Mouse (Mus musculus) midbrain, embryonic 15.5 days (tissue): ENCODE data around the gene Il20rb. TPM values are rescaled to one million over a fixed set of nuclear protein-coding genes. Genes with fewer than 3 reads are reported as not detected.

ENCODE experiments used
- ATAC-seq: fragments of 200-750 bp; cut with Nextera tagmentation; replicated peaks from 2 replicates; pipeline ENCODE4 v1.8.0; 2017; ENCODE audit warnings: moderate TSS enrichment
- H3K27ac ChIP-seq: fragments of 300-500 bp; sonication (generic); 2 replicates; pipeline ENCODE4 v1.5.1; 2015; ENCODE audit warnings: mild to moderate bottlenecking, inconsistent platforms
- H3K27me3 ChIP-seq: fragments of 300-500 bp; sonication (generic); replicated peaks from 2 replicates; pipeline ENCODE4 v1.6.1; 2015; ENCODE audit warnings: inconsistent platforms
- H3K36me3 ChIP-seq: fragments of 300-500 bp; sonication (generic); replicated peaks from 2 replicates; pipeline ENCODE4 v1.6.1; 2015; ENCODE audit warnings: inconsistent platforms
- H3K4me1 ChIP-seq: fragments of 300-500 bp; sonication (generic); 2 replicates; pipeline ENCODE4 v1.6.1; 2015; ENCODE audit warnings: inconsistent platforms
- H3K4me2 ChIP-seq: fragments of 300-500 bp; sonication (generic); 2 replicates; pipeline ENCODE4 v1.6.1; 2015; ENCODE audit warnings: inconsistent platforms, mild to moderate bottlenecking, moderate library complexity
- H3K4me3 ChIP-seq: fragments of 300-500 bp; sonication (generic); 2 replicates; pipeline ENCODE4 v1.5.1; 2015; ENCODE audit warnings: mild to moderate bottlenecking, inconsistent platforms
- H3K9ac ChIP-seq: fragments of 300-500 bp; sonication (generic); 2 replicates; pipeline ENCODE4 v1.6.1; 2015; ENCODE audit warnings: mild to moderate bottlenecking, inconsistent platforms
- H3K9me3 ChIP-seq: fragments of 300-500 bp; sonication (generic); 2 replicates; pipeline ENCODE4 v1.6.1; 2016; ENCODE audit warnings: inconsistent platforms
- WGBS: fragments of 180-500 bp; shearing (Covaris S2); methylation state at CpG from one replicate; pipeline ENCODE4 v1.1.7; 2015; ENCODE audit warnings: mixed read lengths; 5-methylcytosine and 5-hydroxymethylcytosine counted together
- polyA plus RNA-seq: library from polyadenylated mRNA; unstranded; fragments of >200 nt; fragmentation: Nextera tagmentation; extraction: Ambion mirVana; gene quantifications from 2 replicates; pipeline ENCODE4 v1.2.1, GENCODE M21; 2015

Gene Il20rb
- polyA plus RNA-seq, 1 experiment from 2014 or later = 0.52 TPM

DNA sequence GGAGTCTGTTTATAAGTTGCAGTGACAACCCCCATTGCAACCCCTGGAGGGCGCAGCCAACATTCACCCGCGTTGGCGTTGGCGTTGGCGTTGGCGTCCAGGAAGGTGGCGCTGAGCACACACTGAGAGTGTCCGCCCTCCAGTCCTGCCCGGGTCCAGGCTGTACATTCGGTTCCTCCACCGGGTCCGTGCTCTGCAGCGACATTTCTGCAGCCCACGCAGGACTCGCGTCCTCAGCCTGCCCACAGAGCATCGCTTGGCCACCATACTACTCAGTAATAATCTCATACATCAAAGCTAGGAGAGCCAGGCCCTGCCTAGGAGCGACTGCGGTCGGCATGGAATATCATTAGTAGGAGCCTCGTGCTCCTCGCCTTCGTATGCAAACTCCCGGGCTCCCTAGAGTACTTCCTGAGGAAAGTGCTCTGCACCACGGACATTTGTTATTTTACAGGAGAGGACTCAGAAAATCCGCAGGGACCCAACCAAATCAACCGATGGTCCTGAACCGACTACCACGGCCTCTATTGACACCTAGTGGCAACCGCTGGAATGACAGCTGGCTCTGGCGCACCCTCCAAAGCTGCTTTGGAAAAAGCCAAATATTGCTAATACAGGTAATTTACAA lies 40.4 kb downstream of the Il20rb start:
- peak overlapping the region; percentile 89 for H3K4me2 ChIP-seq
- H3K27ac ChIP-seq = peak overlapping the region; percentile 74
- H3K9me3 ChIP-seq = no peaks in the 10 kb centered on the region
- under 1% methylated on average over 32 of the region's 32 CpGs for WGBS
- no peaks in the 10 kb centered on the region for H3K36me3 ChIP-seq
- peak overlapping the region; percentile 48 for H3K9ac ChIP-seq
- H3K4me3 ChIP-seq = peak overlapping the region; percentile 49
- peak; percentile 88 for ATAC-seq
- H3K27me3 ChIP-seq = 0 out of 2 replicates have a peak, but pooled peaks cover 3% of the 10 kb centered on the region
- H3K4me1 ChIP-seq = peaks cover 6% of the 10 kb centered on the region

DNA sequence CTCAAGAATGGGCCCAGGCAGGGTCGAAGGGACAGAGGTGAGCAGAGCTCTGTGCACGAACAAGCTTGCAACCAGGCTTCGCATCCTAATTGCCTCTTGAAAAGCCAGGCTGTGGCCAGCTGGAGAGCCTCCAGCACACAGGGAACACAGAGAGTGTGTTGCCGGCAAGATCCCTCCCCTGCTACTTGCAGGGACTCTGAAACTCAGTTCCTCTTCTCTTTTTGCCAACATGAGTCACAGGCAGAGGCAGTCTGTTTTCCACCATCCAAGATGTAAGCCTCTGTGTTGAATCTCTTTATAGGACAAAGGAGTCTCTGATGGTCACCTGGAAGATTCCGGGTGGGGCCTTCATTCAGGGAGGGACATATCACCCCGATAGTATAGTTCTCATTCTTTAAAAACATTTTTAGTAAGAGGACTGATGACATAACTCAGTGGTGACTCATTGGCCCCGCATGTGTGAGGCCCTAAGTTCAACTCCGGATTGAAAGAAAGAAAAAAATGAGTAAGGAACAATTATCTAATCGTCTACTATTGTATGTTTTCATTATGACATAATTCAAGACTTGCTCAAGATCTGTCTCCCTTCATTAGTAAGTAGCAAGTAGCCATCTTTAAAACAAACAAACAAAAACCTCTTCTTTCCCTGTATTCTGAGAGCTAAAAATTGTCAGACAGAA lies 46.3 kb downstream of the Il20rb start:
- Histone ChIP-seq H3K27me3 (0 out of 2 replicates have a peak, but pooled peaks cover 3% of the 10 kb centered on the region), H3K9me3 (no peaks in the 10 kb centered on the region), H3K4me2 (peak overlapping the region; percentile 37), H3K36me3 (no peaks in the 10 kb centered on the region), H3K4me1 (peaks cover 13% of the 10 kb centered on the region), H3K27ac (peak overlapping the region; percentile 80), H3K9ac (no peak overlapping the region), H3K4me3 (no peak overlapping the region)
- 50% methylated on average over 9 of the region's 9 CpGs for WGBS
- peak; percentile 91 for ATAC-seq

DNA sequence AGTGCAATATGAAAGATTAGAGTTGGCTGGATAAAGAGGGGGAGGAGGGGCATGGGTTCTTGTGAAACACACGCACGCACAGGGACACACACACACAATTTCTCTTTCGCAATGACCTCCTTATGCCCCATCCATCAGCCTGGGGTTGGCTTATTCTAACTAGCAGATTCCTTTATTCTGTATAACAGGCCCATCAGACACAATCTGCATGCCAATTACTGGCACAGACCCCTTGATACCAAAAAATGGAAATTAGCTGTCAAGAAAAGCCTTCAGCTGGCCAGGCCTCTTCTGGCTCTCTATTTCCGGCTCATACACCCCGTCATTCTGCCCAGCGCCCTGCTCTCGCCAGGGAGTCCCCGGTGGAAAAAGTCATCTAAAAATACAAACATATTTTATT lies 47.1 kb downstream of the Il20rb start:
- Histone ChIP-seq H3K27ac (peak overlapping the region; percentile 80), H3K9me3 (no peaks in the 10 kb centered on the region), H3K9ac (no peak overlapping the region), H3K36me3 (no peaks in the 10 kb centered on the region), H3K4me3 (no peak overlapping the region), H3K4me1 (peaks cover 13% of the 10 kb centered on the region), H3K4me2 (peak overlapping the region; percentile 37; the same call in 1 of the 2 replicates), H3K27me3 (0 out of 2 replicates have a peak, but pooled peaks cover 1% of the 10 kb centered on the region)
- WGBS = 17% methylated on average over 8 of the region's 8 CpGs
- ATAC-seq = peak; percentile 83

DNA sequence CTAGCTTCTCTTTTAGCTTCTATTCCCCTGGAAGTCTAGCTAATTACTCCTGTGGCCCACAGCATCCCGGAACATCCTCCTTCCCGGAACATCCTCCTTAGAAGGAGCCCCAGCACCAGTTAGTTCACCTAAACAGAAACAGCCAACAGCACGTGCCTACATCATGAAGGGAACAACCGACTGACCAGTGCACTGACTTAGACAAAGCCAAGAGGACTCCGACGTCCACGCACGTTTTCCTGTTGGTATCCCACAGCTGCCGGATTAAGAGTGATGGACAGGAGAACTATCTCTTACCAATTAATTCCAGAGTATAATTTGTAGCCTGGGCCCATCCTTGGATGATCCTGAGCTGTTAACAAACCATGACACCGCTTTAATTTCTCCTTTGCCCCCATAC lies 47.6 kb downstream of the Il20rb start:
- WGBS = 38% methylated on average over 10 of the region's 10 CpGs
- Histone ChIP-seq H3K9me3 (no peaks in the 10 kb centered on the region), H3K9ac (no peak overlapping the region), H3K27ac (peak overlapping the region; percentile 80), H3K27me3 (no peaks in the 10 kb centered on the region), H3K36me3 (no peaks in the 10 kb centered on the region), H3K4me3 (no peak overlapping the region), H3K4me1 (peaks cover 13% of the 10 kb centered on the region), H3K4me2 (no peak overlapping the region)
- ATAC-seq = peak; percentile 14; the same call in 1 of the 2 replicates

DNA sequence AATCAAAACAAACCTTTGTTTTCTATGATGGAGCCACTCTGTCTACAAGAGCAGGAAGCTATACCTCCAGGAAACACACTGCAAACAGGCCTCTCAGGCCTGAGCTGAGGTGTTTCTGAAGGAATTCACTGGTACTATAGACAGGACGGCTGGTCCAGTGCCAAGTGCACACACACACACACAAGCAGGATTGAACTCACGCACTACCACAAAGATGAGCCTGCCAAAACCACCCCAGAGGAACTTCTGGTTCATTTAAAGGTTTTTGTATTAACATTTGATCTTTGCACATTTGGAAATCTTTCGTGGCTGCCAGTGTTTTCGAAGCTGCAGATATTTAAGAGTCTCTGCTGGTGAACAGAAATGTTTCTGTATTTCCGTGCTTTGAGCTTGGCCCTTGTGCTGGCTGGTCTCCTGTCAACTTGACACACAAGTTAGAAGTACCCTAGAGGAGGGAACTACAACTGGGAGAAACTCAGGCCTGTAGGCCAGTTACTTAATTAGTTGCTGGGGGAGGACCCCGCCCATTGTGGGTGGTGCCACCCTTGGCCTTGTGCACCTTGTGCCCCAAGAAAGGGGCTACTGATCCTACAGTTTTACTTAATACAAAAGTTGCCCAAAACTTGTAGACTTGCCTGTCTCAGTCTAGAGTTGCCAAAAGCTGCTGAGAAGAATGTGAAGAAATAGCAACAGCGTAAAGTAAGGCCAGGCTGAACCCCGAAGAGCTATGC lies 49.6 kb downstream of the Il20rb start:
- no peak overlapping the region for H3K9ac ChIP-seq
- ATAC-seq = no peak
- H3K27ac ChIP-seq = no peak overlapping the region
- H3K4me2 ChIP-seq = no peak overlapping the region
- H3K4me1 ChIP-seq = peaks cover 13% of the 10 kb centered on the region
- no peaks in the 10 kb centered on the region for H3K36me3 ChIP-seq
- no peaks in the 10 kb centered on the region for H3K27me3 ChIP-seq
- 83% methylated on average over 8 of the region's 8 CpGs for WGBS
- no peak overlapping the region for H3K4me3 ChIP-seq
- no peaks in the 10 kb centered on the region for H3K9me3 ChIP-seq

DNA sequence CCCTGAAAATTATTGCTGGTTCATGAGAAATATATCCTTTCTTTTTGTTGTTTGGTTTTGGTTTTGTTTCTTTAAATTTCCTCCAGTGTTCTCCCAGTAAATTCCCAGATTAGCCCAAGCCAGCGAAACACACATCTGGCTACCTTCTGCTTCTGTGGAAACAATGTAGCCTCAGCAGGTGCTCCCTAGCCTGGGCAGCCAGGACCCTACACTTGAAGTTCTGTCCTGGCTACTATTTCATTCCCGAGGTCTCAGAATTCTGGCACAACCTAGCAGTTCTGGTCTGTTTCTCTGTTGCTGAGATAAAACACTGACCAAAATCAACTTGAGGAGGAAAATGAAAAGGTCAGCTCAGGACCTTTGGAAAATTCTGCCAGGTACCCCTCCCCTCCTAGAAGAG lies 55.2 kb downstream of the Il20rb start:
- WGBS = 68% methylated on average over 2 of the region's 2 CpGs
- ATAC-seq = no peak

DNA sequence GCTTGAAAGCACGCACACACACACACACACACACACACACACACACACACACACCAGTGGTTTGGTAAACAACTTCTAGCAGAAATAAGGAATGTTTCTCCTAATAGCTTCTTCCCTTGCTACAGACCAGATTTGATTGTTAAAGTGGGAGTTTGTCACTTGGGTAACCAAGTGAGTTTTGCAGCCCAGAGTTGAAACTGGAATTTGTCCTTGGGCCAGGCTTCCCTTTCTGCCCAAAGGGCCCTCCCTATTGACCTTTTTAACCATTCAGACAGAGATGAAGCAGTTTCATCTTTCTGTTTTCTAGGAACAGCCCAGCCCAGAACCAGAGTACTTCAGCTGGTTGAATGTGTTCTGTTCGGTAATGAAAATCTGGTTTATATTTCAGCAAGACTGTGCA lies 55.7 kb downstream of the Il20rb start:
- no peak overlapping the region for H3K4me2 ChIP-seq
- WGBS = 87% methylated on average over 2 of the region's 2 CpGs
- no peak overlapping the region for H3K4me3 ChIP-seq
- no peaks in the 10 kb centered on the region for H3K9me3 ChIP-seq
- H3K27ac ChIP-seq = no peak overlapping the region
- no peaks in the 10 kb centered on the region for H3K36me3 ChIP-seq
- no peaks in the 10 kb centered on the region for H3K27me3 ChIP-seq
- no peak for ATAC-seq
- no peaks in the 10 kb centered on the region for H3K4me1 ChIP-seq
- no peak overlapping the region for H3K9ac ChIP-seq

More for the DNA sequence above, 55.2 kb downstream of the Il20rb start:
- Histone ChIP-seq H3K4me3 (no peak overlapping the region), H3K36me3 (no peaks in the 10 kb centered on the region), H3K9me3 (no peaks in the 10 kb centered on the region), H3K27ac (no peak overlapping the region), H3K4me2 (no peak overlapping the region), H3K4me1 (no peaks in the 10 kb centered on the region), H3K27me3 (no peaks in the 10 kb centered on the region), H3K9ac (no peak overlapping the region)

DNA sequence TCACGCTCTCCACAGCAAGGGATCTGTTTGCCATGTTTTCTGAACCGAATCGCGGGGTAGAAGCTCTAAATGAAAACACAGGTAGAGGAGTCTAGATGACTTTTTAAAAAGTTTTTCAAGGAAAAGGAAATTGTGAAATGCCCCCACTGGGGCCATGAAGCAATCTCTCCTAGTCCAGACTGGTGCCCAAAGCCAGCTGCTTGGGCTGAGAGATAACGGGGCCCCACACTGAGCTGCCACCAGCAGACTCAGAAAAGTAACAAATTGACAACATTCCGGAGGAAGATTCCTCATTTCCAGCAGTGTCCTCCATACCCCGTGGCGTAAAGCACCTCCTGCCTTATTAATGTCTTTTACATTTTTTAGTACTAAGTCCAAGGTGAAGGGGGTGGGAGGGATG lies 66.9 kb downstream of the Il20rb start:
- peaks cover 11% of the 10 kb centered on the region for H3K4me1 ChIP-seq
- no peaks in the 10 kb centered on the region for H3K36me3 ChIP-seq
- no peak overlapping the region for H3K27ac ChIP-seq
- WGBS = 79% methylated on average over 8 of the region's 8 CpGs
- no peak overlapping the region for H3K9ac ChIP-seq
- H3K9me3 ChIP-seq = no peaks in the 10 kb centered on the region
- H3K4me2 ChIP-seq = no peak overlapping the region
- ATAC-seq = no peak
- no peak overlapping the region for H3K4me3 ChIP-seq
- H3K27me3 ChIP-seq = no peaks in the 10 kb centered on the region

DNA sequence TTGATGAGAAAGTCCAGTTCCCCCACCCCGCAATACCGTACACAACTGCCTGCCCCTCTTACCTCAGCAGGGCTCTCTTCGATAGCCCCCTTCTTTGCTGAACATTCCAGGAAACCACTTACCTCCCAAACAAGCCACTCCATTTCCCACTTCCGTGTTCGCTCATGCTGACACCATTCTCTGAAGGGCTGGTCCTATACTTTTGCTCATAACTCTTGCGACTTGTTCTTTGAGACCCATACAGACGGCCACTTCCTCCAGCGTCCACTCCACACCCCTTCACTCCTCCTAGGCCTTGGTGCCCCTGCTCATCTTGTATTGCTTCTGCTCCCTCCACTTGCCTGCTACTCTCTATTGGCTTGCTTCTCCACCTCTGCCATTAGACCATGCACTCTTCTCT lies 67.5 kb downstream of the Il20rb start:
- H3K9me3 ChIP-seq = no peaks in the 10 kb centered on the region
- no peak overlapping the region for H3K9ac ChIP-seq
- no peaks in the 10 kb centered on the region; the same call in 1 of the 2 replicates for H3K27me3 ChIP-seq
- 91% methylated on average over 8 of the region's 8 CpGs for WGBS
- no peak overlapping the region for H3K4me2 ChIP-seq
- no peak overlapping the region for H3K27ac ChIP-seq
- no peak for ATAC-seq
- H3K4me1 ChIP-seq = peaks cover 11% of the 10 kb centered on the region
- H3K4me3 ChIP-seq = no peak overlapping the region
- H3K36me3 ChIP-seq = no peaks in the 10 kb centered on the region

DNA sequence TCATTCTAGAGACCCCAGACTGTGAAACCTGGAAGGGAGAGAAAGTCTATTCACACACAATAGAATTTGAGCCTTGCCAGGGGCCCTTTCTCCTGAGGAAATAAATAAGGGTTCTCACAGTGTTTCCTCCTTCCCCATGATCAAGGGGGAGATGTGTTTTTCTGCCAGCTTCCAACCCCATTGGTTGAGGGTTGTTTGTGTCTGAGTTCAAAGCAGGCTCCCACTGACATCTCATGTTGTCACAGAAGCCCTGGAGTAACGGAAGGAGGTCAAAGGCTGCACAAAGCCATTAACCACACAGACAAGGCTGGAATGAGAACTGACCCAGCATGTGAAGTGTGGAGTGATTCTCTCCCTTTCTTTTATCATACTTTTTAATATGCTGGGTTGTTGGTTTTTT lies 69.8 kb downstream of the Il20rb start:
- WGBS = 39% methylated on average over 1 of the region's 1 CpGs
- ATAC-seq = no peak

DNA sequence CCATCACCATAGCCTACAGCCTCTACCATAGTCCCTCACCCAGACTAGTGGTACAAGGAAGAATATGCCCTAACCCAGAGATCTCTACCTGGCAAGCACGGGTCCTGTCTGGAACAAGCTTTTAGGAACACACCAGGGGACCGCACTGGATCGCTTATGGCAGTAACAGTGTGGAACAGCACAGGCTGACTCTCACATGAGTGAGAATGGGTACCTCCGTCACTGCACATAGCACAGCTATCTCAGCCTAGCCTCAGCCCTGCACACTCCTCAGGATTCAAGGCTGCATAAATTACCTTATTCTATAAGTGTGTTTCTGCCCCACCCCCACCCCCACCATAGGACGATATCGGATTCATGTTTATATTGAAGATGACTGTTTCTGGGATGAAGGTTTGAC lies 70.3 kb downstream of the Il20rb start:
- Histone ChIP-seq H3K36me3 (no peaks in the 10 kb centered on the region), H3K27ac (no peak overlapping the region), H3K4me1 (peaks cover 11% of the 10 kb centered on the region), H3K9me3 (no peaks in the 10 kb centered on the region), H3K9ac (no peak overlapping the region), H3K27me3 (no peaks in the 10 kb centered on the region; the same call in 1 of the 2 replicates), H3K4me3 (no peak overlapping the region), H3K4me2 (no peak overlapping the region)
- WGBS = 81% methylated on average over 6 of the region's 6 CpGs
- ATAC-seq = no peak; the same call in 1 of the 2 replicates

More for the DNA sequence above, 69.8 kb downstream of the Il20rb start:
- Histone ChIP-seq H3K27ac (no peak overlapping the region), H3K9me3 (no peaks in the 10 kb centered on the region), H3K27me3 (no peaks in the 10 kb centered on the region; the same call in 1 of the 2 replicates), H3K4me1 (peaks cover 11% of the 10 kb centered on the region), H3K4me2 (no peak overlapping the region), H3K9ac (no peak overlapping the region), H3K36me3 (no peaks in the 10 kb centered on the region), H3K4me3 (no peak overlapping the region)

DNA sequence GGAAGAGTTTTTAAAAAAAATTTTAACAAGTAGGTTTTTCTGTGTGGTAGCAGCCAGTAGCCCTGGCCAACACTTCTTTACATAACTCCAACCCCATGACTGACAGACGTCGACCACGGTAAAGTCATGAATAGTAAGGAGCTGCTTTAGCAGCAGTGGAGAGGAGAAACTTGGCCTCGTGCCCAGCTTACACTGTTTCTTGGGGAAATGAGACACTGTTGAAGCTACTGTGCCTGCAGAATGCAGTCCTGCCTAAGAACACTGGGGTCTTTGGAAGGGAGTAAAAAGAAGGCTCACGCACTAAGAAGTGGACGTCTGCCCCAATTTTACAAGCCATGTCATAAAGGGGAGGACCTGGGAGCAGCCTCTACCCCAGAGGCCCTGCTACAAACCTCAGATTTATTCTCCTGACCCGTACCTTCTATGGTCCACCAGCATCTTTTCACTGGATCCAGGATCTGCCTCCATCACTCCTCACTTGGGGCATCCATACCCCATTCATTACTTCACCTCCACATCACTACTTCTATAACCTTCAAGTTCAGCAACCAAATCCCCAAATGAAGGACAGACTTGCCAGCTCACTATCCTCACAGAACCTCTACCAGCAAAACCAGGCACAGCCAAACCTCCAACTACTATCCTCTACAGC lies 71.1 kb downstream of the Il20rb start:
- peak; percentile 79 for ATAC-seq

More for the DNA sequence above, 71.1 kb downstream of the Il20rb start:
- H3K9ac ChIP-seq = no peak overlapping the region
- 23% methylated on average over 7 of the region's 7 CpGs for WGBS
- no peak overlapping the region for H3K4me3 ChIP-seq
- H3K27me3 ChIP-seq = no peaks in the 10 kb centered on the region; the same call in 1 of the 2 replicates
- no peak overlapping the region for H3K4me2 ChIP-seq
- peaks cover 11% of the 10 kb centered on the region for H3K4me1 ChIP-seq
- no peaks in the 10 kb centered on the region for H3K36me3 ChIP-seq
- H3K9me3 ChIP-seq = no peaks in the 10 kb centered on the region
- no peak overlapping the region for H3K27ac ChIP-seq
